Mouse (Mus musculus) mesoderm, embryonic 11.5 days (tissue): ENCODE measurements at regions not wholly inside any gene's neighbourhood (a gene's known extent, or its start where the extent isn't known, plus 50 kb on each side); places are given as distances from the start of the nearest gene placed in this dataset.

Experiments used
- DNase-seq: peaks from one replicate; pipeline ENCODE4 v3.0.0-alpha.2; 2012; ENCODE audit warnings: low read depth, low spot score

DNA sequence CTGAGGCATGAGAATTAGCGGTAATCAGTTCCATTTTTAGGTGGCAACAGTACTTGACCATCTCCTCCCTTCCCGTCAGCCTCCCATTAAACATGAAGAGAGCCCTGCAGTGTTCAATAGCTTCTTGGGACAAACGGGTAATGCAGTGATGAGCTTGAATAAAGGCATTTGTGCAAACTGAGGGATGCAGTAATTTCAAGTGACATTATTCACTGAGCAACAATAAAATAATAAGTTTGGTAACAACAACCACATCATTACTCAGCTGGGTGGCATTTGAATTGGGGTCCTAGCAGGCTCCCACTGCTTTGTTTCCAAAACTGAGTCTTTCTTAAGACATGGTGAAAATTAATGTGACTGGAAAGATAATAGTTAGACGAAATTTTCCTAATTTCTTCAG is 315.2 kb upstream of the C030005K15Rik start:
- DNase-seq, result no peak

DNA sequence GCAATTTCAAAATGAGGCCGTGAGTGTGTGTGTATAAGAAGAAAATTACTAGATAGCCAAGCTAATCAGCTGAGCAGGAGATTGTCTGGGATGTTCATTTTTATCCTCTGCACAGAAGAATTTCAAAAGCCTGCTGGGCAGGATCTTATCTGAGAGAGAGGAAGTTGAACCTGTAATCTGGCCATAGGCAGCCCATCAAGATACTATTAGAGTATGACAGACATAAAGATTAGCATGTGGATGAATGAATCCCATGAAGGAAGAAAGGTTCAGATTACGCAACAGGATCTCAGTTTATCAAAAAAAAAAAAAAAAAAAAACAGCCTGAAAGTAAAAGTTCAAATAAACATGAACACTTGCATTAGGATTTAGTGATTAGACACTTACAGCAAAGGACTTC is 317.3 kb upstream of the C030005K15Rik start:
- DNase-seq, result no peak

DNA sequence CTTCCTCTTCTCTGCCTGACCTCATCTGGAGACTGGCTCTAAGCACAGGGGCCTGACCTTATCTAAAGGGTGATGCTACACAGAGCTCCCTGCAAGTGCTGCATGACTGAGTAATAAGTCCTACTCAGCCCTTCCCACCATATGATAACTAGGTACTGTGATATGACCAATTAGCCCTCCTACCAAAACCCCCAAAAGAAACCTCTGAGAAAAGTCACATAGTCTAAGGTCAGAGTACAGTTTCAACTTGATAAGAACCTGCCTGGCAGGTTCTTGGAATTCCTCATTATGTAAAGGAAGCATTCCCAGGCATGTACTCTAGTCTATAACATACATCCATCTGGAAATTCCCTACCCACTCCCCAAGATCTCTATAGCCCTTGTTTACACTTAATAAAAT is 318.0 kb upstream of the C030005K15Rik start:
- no peak for DNase-seq

DNA sequence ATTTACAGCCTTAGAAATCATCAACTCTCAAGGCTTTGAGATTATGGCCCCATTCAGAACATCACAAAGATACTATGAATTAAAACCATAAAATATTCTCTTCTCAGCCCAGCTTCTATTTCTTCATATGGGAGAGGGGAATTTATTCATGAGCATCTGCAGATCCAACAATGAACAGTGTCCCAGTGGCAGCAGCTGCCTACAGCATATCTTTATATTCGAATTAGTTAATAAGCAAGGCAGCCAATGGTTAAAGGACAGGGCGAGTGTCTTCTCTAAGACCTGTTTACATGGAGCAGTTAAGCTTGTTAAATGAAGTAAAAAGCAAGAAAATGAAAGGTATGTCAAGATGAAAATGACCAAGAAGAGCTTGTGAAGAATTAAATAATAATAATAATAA is 346.9 kb upstream of the C030005K15Rik start:
- DNase-seq, result no peak

DNA sequence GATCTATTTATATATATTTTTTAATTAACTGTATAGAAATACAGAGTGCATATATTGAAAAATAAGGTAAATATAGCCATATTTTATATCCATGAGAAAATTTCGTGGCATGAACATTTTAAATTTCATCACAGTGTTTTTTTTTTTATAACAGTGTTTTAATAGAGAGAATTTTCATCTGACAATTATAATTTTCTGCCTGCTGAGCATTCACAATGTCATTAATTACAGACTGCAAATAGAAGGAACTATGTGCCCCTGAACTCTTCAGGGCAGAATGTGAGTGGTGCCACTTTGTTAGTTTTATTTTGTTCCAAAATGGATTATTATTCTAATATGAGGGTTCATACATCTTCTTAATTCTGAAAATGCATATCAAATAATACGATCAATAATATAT is 358.3 kb upstream of the C030005K15Rik start:
- no peak for DNase-seq

DNA sequence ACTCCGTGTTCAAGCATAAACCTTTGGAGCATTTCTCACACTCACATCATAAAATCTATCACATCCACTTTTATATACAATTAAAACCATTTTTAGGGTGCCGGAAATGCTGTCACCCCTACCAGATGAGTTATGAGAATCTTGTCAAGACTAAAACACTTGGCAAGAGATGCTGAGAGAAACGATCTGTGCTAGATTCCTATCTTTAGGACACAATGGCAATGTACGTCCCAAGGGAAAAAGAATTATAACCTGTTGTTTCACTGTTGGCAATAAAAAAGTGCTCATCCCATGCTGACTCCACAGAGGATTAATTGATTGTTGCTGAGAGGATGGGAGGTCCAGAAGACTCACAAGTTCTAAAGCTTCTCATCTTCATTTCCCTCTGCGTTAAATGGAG is 389.7 kb upstream of the C030005K15Rik start:
- DNase-seq, result no peak

DNA sequence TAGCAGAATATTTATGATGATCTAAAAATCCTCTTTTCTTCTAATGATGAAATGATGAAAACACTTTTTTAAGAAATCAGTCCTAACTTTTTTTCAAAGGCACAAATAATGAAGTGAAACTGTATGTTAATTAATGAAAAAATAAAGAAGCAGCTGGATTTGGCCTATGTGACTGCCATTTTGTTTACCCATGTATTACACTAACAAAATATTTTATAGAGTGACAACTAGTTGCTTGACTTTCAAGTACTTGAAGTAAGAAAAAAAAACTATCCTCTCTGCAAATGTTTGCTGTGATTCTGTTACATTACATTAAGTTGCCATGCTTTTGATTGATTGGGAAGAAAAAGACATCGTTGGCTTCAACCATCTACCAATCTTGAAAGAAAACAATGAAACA is 399.2 kb upstream of the C030005K15Rik start:
- no peak for DNase-seq

DNA sequence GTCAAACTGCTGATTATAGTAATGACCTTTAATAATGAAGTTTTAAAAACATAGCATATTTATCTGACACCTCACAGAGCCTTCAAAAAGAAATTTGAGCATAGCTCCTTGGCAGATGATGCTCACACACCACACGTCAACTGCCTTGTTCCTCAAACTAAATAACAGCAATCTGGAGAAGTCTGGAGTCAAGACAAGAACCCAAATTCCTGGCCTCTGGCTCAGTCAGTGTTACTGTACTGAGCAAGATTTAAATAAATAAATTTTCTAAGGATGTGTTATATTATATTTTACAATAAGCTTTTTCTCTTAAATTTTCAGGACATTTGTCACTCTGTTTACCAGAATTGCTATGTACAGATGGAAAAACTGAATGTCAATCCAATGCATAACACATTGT is 408.5 kb upstream of the C030005K15Rik start:
- DNase-seq, result no peak

DNA sequence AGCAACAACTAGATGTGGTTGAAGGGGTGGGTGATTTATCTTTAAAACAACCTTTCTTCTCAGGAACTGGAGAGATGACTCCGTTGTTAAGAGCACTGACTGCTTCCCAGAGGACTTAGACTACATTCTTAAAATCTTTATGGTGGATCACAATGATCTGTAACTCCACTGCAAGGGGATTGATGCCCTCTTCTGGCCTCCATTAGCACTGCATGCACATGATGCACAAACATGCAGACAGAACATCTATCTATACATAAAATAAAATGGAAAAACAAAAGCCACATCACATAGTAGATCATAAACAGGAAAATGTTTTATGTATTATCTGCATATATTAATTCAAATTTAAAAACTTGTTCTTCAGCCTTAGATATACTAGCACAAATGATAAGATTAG is 419.2 kb upstream of the C030005K15Rik start:
- DNase-seq, result no peak

DNA sequence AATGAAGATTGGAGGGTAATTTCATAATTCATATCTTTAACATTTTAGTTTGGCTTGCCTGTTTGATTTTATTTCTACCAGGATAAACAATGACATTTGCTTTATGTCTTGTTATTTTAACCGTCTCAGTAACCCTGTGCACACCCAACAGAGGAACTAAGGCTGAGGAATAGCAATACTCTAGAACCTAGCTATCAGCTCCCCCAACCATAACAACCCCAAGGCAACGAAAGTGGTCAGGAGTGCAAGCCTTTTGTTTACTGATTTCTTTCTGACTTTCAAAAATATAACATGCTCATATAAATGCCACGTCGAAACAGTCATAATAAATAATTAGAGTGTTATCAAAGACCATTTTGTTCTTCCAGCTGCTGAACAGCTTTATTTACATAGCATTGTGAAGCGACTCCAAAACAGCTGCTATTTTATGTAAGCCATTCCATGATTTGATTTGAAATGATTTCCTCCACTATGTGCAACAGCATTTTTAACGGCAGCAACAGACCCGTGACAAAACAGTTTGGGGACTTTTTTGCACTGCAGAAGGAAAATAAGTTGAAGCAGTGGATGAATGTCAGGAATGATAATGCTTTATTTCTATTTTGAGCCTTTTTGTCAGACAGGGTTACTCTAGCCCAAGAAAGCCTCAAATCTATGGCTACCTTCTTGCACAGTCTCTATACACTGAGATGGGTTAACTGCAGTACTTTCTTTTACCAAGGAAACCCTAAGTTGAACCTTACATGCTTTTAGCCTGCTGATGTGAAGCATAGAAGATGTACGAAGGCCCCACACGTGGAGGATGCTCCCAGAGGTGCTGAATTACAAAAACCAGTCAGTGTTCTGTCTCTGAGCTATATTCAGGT is 420.7 kb upstream of the C030005K15Rik start:
- DNase-seq, result no peak

DNA sequence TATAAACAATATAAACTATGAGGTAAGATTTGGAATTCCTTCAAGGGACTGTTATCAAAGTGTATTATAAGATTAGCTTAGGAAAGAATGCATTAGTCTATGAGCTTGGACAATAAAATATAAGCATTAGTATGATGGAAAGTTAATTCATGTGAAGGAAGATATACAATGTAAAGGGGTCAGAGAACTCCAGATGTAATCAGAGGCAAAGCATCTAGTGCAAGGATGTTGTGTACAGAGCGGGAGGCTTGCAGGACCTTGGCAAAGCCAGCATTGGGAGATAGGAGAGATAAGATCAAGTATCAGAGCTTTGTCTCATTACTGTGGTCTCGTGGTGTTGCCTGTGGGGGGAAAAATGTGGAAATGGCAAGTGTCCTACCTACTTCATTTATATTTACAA is 429.4 kb upstream of the C030005K15Rik start:
- no peak for DNase-seq

DNA sequence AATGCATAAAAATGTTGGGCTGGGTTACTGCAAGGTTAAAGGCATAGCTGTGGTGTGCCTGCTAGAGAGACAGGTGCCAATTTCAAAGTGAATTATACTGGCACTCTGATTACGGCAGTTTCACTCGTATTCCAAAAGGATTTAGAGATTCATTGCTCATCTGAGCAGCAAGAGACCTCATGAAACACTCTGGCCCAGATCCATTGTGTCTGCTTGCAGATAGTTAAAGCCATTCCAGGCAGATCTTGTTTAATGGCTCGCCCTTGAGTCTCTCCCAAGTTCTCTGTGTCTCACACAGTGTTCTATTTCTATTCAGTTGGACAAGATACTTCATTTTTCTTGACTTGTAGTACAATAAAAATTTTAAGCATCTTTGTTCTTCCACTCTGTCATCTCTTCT is 459.1 kb upstream of the C030005K15Rik start:
- no peak for DNase-seq

DNA sequence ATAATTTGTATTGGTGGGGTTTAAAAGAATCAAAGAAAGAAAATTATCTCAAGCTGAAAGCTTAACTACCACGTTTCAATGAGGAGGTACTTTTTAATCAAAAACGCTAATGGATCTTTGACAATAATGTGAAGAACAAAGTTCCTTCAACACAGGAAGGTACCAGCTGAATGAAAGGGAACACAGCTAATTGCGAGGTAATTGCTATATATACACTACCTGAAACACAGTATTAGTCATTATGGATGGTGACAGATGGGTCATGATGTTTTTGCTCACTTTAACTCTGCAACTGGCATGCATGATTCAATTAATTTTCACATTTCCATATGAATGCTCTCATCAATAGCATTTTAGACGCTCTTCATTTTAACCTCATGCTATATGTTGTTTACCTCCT is 470.3 kb upstream of the C030005K15Rik start:
- DNase-seq, result no peak

DNA sequence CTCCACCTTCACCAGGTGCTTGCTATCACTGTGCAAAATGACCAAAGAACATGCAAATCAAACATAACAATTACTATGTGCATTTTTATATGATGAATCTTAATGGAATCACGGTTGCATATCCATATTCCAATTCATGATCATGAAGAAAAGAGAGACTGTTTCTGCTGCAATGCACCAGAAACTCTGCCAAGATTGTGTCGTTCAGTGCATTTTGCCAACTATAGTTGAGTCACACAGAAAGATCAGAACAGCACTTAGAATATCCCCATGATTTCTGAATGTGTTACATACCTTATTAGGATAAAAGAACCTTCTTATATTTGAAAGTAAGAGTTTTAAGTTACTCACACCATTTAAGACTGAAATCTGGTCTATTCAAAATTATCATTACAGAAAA is 483.7 kb upstream of the C030005K15Rik start:
- DNase-seq, result no peak

DNA sequence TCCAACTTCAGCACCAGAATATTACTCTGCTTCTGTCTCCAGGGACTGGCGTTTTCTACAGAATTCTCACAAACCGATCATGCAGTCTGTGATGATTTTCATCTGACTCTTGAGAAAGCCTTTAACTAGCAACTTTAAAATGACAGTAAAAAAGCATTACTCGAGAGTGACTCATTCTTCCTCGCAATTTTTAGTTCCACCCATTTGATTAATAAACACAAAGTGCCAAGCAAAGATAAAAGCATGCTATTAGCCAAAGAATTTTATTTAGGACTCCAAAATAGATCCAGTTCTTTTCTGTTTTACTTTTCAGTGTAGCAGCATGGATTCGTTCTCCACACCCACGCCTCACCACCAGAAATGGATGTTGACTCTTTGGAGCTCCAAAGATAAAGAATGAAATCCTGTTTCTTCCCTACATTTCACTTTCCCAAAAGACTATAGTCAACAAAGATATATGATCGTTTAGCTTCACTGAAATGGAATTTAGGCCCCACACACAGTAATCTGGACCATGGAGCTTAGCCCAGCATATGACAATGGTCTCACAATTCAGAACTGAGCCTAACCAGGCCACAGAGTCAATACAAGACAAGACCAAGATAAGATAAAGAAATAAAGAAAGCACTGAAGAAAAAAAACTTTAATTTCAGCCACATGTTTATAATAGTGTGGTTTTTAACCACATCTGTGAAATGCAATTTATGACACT is 486.5 kb upstream of the C030005K15Rik start:
- no peak for DNase-seq

DNA sequence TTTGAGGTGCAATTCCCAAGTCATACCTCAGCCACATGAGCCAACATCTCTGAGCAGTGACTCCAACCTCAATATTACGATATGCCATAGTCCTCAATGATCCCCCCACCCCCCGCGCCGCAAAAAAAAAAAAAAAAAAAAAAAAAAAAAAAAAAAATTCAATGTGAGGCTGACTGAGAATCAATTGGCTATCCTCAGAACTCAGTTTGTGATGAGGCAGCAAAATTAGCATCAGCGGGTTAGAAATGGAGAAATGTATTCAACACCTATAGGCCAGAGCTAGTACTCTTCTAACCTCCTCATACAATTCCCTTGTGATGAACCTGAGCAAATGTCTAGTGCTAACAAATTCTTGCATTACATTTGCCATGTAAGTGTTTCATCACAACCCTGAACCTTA is 504.5 kb upstream of the C030005K15Rik start:
- DNase-seq, result no peak

DNA sequence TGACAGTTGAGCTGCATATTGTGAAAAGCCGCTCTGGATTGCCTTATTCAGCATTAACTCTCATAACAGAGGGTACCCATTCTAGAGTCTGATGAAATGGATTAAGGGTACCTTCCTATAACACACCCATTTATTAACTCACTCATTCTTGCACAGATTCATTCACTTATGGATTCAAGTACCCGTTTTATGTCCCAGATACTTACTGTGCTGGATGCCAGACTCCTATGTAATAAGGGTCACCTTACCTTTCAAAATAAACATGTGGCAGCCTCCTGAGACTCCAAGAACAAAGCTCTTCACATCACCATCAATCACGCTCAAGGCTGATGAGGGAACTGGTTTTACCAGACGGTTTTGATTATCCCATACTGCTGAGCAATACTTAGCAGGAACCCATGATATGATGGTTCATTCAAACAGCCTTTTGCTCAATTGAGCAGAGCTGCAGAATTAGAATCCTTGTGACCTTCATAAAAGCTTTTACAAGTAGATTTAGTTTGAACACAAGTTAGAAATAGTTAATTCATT is 505.2 kb upstream of the C030005K15Rik start:
- DNase-seq, result peak; percentile 70

DNA sequence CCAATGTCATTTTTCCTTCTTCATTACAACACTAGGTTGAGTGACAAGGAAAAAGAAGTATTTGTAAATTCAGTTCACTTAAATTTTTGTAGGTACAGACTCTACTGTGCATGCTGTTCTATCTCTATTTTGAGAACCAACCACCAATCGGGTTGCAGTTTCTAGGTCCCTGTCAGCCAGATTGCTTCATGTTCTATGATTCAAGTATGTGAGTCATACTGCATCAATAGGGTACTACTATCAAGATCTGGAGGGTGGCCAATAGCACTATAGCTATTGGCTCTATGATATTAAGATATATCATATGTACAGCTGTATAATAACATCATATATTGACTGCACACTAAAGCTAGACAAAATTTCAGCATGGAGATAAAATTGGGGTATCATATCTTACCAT is 521.8 kb upstream of the C030005K15Rik start:
- DNase-seq, result no peak

DNA sequence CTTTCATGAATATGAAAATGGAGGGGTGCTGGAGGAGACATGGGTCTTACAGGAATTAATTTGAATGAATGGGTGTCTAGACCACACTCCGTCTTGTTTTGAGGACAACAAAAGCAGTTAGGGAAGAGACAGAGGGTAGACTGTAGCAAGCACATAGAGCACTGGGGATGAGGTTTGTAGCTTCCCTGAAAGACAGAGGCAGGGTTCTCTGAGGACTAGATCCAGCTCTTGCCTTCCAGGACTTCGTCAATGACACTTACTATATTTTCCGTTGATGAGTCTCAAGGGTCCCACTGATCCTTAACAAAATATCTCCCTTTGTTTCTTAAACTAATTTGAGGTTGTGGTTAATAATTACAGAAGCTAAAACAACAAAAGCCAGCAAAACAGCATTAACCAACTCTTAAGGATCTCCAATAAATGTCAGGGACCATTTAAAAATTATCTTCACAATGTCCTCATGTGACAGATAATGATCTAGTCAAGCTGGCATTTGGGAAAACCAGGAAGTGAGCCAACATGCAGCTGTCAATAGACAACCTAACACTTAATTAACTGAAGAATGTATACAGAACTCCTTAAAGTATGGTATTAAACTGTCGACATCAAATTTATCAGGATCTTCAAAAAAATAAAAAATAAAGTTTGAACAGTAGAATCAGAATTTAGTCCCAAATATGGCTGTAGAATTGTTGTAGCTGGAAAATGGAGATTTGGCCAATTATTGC is 531.6 kb upstream of the C030005K15Rik start:
- no peak for DNase-seq

DNA sequence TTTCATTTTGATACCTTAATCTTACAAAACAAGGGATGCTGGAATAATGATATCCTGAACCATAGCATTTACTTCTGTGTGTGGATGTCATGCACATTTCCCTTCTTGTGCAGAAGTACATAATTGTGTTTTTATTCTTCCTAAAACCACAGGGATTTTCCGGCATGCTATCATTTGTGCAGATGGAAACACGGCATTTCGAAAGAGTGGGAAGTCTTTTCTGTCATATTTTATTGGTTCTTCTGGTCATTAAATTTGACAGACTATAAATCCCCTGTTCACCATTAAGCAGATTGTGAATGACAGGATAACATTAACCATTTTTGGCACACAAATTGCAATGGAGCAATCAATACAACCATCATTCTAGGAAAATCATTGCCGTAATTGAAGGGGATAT is 532.7 kb upstream of the C030005K15Rik start:
- DNase-seq, result peak; percentile 4

DNA sequence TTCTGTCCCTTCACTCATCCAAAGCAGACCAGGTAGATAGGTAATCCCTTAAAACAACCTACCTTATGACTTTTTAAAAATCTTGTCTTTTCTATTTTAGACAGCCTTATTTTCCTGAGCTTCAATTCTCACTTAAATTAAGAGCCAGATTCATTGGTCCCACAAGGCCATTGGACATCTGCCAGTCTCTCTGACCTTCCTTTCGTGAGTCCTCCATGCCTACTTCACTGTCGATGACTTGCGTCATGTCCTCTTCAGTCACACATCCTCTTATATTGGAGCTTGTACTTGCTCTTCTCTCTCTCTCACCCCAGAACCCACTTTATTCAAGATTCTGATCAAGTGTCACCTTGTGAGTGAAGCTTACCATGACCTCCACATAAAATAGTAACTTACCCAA is 542.0 kb upstream of the C030005K15Rik start:
- DNase-seq, result no peak

DNA sequence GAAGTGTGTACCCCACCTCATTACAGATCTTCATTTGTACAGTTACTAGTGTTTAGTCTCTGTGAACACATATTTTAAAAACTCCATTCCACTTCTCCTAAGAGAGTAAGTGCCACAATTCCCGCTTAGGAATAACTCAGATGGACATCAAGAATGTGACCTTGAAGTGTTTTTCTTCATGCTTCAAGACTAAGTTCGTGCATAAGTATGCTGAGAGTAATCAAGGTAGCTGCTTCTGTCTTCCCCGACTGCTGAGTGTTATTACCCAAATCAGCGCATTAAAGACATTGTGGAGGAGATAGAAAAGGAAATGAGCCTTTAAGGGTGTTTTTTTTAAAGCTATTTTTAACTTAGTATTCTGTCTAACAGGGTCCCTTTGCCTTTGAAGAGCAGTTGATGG is 565.1 kb upstream of the C030005K15Rik start:
- no peak for DNase-seq
